Mouse (Mus musculus) bone marrow macrophage, adult 2 months (primary cell): ENCODE results near the gene Ralb.

Source experiments
- CTCF ChIP-seq: IDR thresholded peaks from 2 replicates; pipeline ENCODE4 v1.5.1; 2012; ENCODE audit warnings: low read depth, mild to moderate bottlenecking, low read length, moderate library complexity
- POLR2A ChIP-seq: IDR thresholded peaks from 2 replicates; pipeline ENCODE4 v1.6.1; 2012; ENCODE audit warnings: mild to moderate bottlenecking, low read depth, low read length, borderline replicate concordance

- TF ChIP-seq CTCF (no peak), POLR2A (no peak)
Observed at GRCm38 (mm10) chr1:119536122-119536521, 31.5 kb upstream of the Ralb start.
